Mouse (Mus musculus): Measurements from ENCODE around the gene Bag2. TPM values are rescaled to one million over a fixed set of nuclear protein-coding genes. Genes with fewer than 3 reads are reported as not detected.

The Bag2 gene
- 3.1 TPM for total RNA-seq (2023)

DNA sequence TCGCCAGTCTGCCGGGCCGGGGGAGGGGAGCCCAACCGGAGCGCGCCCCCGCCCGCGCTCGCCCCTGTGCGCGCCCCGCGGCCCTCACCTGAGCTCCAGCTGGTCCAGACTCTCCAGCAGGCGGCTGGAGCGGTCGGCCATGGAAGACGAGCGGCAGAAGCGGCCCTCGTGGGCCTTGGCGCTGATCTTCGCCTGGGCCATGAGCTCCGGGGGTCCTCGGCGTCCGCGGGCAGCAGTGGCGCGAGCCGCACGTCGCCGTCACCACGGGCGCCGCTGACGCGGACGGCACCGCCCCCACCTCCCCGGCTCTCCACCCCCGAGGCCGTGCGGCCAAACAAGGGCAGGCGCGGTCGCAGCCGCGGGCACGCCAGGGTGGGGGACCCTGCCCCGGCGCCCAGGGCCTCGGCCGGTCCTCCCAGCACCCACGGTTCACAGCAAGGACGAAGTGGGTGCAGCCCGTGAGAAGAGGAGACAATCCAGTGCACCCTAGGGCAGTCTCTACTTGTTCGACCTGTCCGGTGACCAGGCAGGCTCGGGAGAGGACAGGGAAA, at the start of gene Bag2:
Gene Bag2, minus strand, starts transcription at position 305 of the 551 bp plus-strand sequence.

DNA sequence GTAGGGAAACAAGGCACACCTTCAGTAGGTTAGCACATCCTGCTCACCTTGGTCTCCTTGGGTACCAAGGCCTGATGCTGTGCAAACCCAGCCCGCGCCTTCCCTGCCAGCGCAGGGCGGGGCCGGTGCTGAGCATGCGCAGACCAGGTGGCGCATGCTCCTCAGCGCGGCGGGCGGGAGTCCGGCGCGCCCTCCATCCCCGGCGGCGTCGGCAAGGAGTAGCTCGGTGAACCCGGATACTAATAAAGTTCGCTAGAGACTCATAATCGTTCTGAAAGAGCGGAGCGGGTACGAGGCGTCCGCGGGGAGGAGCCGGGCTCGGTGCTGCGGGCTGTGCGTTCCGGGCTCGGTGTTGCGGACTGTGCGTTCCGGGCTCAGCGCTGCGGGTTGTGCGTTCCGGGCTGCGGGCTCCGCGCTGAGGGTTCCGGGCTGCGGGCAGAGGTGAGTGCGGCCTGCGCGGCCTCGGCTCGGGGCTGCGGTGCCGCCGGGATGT, 37.8 kb downstream of the Bag2 start, which contains the start of gene Rab23:
Gene Rab23, plus strand, starts transcription at position 155 of the 493 bp plus-strand sequence.

Other genes starting within 250 kb of the Bag2 start
- gene Prim2, start 88.0 kb downstream of the Bag2 start, total RNA-seq (2023) = 17.7 TPM
- 6.4 TPM for gene Rab23, start 37.9 kb downstream of the Bag2 start, total RNA-seq (2023)
- 39.6 TPM for gene Zfp451, start 56.8 kb upstream of the Bag2 start, total RNA-seq (2023)
- 1.5 TPM for gene Bend6, start 150.0 kb upstream of the Bag2 start, total RNA-seq (2023)
- gene Dst, start 150.4 kb upstream of the Bag2 start, total RNA-seq (2023) = 15.0 TPM